Mouse (Mus musculus) heart, embryonic 14.5 days (tissue): ENCODE data around the gene 4933428G20Rik. TPM values are rescaled to one million over a fixed set of nuclear protein-coding genes. Genes with fewer than 3 reads are reported as not detected.

Source experiments
- ATAC-seq: fragments of 200-750 bp; cut with Nextera tagmentation; 2 replicates; pipeline ENCODE4 v1.8.0; 2017; ENCODE audit warnings: low read depth, moderate TSS enrichment; ENCODE audit not compliant: insufficient number of reproducible peaks, insufficient read depth, low FRiP score
- H3K27ac ChIP-seq, 2 experiments: fragments of 200-500 bp in 1 of 2; fragments of 300-500 bp in 1 of 2; sonication (generic) in 1 of 2; replicated peaks in 1 of 2; 2 replicates each; pipeline ENCODE4 v1.5.1; 2012 to 2014; ENCODE audit warnings: low read depth in 2 of 2, low read length in 2 of 2, control low read depth in 1 of 2, mild to moderate bottlenecking in 1 of 2, mixed read lengths in 1 of 2; ENCODE audit not compliant: control insufficient read depth in 1 of 2, insufficient read depth in 1 of 2
- H3K27me3 ChIP-seq: fragments of 300-500 bp; sonication (generic); 2 replicates; pipeline ENCODE4 v1.6.1; 2014; ENCODE audit warnings: mild to moderate bottlenecking, low read length, control low read depth; ENCODE audit not compliant: control insufficient read depth, insufficient read depth
- H3K36me3 ChIP-seq: fragments of 300-500 bp; sonication (generic); 2 replicates; pipeline ENCODE4 v1.6.1; 2014; ENCODE audit warnings: mild to moderate bottlenecking, control low read depth, low read length, mixed read lengths; ENCODE audit not compliant: control insufficient read depth, insufficient read depth
- H3K4me1 ChIP-seq, 2 experiments: fragments of 200-500 bp in 1 of 2; fragments of 300-500 bp in 1 of 2; sonication (generic) in 1 of 2; 2 replicates each; pipeline ENCODE4 v1.6.1; 2012 to 2014; ENCODE audit warnings: low read length in 2 of 2, control low read depth in 1 of 2, mixed read lengths in 1 of 2; ENCODE audit not compliant: control insufficient read depth in 2 of 2, insufficient read depth in 2 of 2
- H3K4me2 ChIP-seq: fragments of 300-500 bp; sonication (generic); 2 replicates; pipeline ENCODE4 v1.6.1; 2014; ENCODE audit warnings: mild to moderate bottlenecking, low read length
- H3K4me3 ChIP-seq, 2 experiments: fragments of 200-500 bp in 1 of 2; fragments of 300-500 bp in 1 of 2; sonication (generic) in 1 of 2; 2 replicates each; pipeline ENCODE4 v1.5.1; 2012 to 2014; ENCODE audit warnings: low read length in 2 of 2, mild to moderate bottlenecking in 2 of 2, control low read depth in 1 of 2, low read depth in 1 of 2, moderate library complexity in 1 of 2; ENCODE audit not compliant: control insufficient read depth in 1 of 2, insufficient read depth in 1 of 2
- H3K9ac ChIP-seq: fragments of 300-500 bp; sonication (generic); 2 replicates; pipeline ENCODE4 v1.6.1; 2014; ENCODE audit warnings: mild to moderate bottlenecking, low read length
- H3K9me3 ChIP-seq: fragments of 300-500 bp; sonication (generic); 2 replicates; pipeline ENCODE4 v1.6.1; 2016; ENCODE audit warnings: low read length, control low read depth; ENCODE audit not compliant: control insufficient read depth
- WGBS: fragments of 180-500 bp; shearing (Covaris S2); extraction: QIAGEN DNeasy Blood & Tissue Kit; methylation state at CpG from one replicate; pipeline ENCODE4 v1.1.7; 2014; 5-methylcytosine and 5-hydroxymethylcytosine counted together
- polyA plus RNA-seq: library from polyadenylated mRNA; unstranded; fragments of >200 nt; fragmentation: Nextera tagmentation; extraction: Ambion mirVana; gene quantifications from 2 replicates; pipeline ENCODE4 v1.2.1, GENCODE M21; 2014

4933428G20Rik gene
- polyA plus RNA-seq, 1 experiment from 2014 or later: not detected

DNA sequence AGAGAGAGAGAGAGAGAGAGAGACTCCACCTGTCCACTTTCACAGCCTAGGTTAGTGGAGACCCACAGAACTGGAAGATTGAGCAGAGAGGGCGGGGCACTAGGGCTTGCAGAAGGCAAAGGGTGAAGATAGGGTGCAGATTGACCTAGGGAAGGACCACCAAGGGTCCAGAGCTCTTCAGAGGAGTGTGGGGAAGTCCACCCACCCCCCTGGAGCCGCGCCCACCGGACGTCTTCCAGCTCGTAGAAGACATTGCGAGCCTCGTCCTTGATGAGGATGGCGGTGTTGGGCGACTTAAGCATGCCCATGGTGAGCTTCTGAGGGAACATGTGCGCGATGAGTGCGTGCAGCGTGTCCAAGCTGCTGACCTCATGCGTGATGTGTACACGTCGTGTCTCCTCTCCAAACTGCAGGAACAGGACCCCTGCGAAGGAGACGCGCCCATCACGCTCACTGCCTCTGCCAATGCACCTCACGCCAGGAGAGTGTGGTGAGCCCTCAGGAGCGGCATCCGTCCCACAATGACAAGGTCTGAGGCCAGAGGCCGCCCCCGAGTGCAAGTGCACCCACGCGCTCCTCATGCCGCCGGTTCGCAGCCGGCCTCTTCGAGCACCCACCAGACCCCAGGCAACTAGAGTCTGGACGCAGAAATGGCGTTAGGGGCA lies 36.1 kb upstream of the 4933428G20Rik start:
- no peaks in the 10 kb centered on the region for H3K9me3 ChIP-seq
- H3K4me2 ChIP-seq: peak overlapping the region; percentile 76
- no peak for ATAC-seq
- WGBS: 9% methylated on average over 35 of the region's 35 CpGs
- H3K4me3 ChIP-seq: peak overlapping the region; percentile 39 to 42; a peak in 3 of 4 replicates
- no peaks in the 10 kb centered on the region for H3K36me3 ChIP-seq
- no peak overlapping the region for H3K9ac ChIP-seq
- no peak overlapping the region for H3K27ac ChIP-seq
- peaks cover 6 to 33% of the 10 kb centered on the region in 2 experiments for H3K4me1 ChIP-seq
- H3K27me3 ChIP-seq: peaks cover 73% of the 10 kb centered on the region

- Histone ChIP-seq H3K4me2 (no peak overlapping the region), H3K4me3 (no peak overlapping the region), H3K4me1 (peaks cover 5 to 33% of the 10 kb centered on the region in 2 experiments), H3K36me3 (no peaks in the 10 kb centered on the region), H3K27ac (no peak overlapping the region), H3K27me3 (peaks cover 73% of the 10 kb centered on the region), H3K9ac (no peak overlapping the region), H3K9me3 (no peaks in the 10 kb centered on the region)
- ATAC-seq: no peak
- WGBS: 50% methylated on average over 5 of the region's 5 CpGs
Observed at GRCm38 (mm10) chr11:97535660-97536059, 35.5 kb upstream of the 4933428G20Rik start.

DNA sequence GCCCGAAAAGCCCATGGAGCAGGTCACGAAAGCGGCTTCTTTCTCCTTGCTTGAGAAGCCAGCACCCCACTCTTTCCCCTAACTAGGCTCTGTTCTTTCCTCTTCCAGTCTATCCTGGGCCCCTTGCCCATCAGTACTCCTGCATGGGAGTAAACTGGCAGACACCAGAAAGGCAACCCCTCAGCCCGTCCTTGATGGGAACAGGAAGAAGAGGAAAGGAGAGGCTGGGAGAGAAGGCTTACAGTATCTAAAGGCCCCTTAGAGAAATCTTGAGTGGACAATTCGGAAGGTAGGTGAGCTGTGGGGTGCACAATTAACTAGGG lies 35.1 kb upstream of the 4933428G20Rik start:
- peak overlapping the region; percentile 47; the same call in 1 of the 2 replicates for H3K4me2 ChIP-seq
- no peaks in the 10 kb centered on the region for H3K9me3 ChIP-seq
- no peaks in the 10 kb centered on the region for H3K36me3 ChIP-seq
- no peak overlapping the region for H3K4me3 ChIP-seq
- peaks cover 76% of the 10 kb centered on the region for H3K27me3 ChIP-seq
- no peak overlapping the region for H3K9ac ChIP-seq
- H3K27ac ChIP-seq: no peak overlapping the region
- WGBS: 24% methylated on average over 5 of the region's 5 CpGs
- ATAC-seq: no peak
- peaks cover 2 to 33% of the 10 kb centered on the region in 2 experiments; a peak in 3 of 4 replicates for H3K4me1 ChIP-seq

DNA sequence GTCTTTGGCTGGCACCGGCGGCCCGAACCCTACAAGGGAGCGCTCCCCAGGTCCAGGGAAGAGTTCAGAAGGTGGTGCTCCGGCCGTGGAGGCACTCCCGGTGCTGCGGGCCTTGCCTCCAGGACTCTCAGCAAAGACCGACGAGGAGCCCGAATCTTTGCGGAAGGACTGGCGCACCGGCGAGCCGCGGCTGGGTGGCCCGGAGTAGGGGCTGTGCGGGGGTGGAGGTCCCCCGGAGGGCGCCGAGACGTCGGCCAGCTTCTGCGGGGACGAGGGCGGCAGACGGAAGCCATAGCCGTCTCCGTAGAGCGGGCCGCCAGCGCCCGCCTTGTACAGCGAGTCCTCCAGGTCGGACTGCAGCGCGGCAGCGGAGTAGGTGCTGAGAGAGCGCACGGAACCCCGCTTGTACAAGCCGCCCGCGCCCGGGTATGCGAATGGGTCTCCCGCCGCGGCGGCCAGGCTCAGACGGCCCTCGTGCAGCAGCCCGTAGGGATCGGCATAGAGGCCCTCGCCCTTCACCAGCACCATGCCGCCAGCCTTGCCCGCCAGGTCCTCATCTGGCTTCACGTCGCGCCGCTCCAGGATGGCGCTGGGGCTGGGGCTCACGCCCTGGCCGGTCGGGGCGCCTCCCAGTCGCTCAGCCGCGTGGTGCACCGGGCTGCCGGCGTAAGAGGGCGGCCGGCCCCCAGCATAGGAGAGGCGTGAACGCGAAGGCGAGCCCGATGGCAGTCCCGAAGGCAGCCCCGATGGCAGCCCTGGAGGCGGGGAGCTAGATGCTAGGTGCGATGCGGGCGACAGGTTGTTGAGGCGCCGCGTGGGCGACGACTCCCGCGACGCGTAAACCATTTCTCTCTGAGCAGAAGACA lies 34.5 kb upstream of the 4933428G20Rik start:
- Histone ChIP-seq H3K9me3 (no peaks in the 10 kb centered on the region), H3K9ac (peak overlapping the region; percentile 7; the same call in 1 of the 2 replicates), H3K4me2 (peak overlapping the region; percentile 47), H3K36me3 (no peaks in the 10 kb centered on the region), H3K4me1 (peaks cover 2 to 33% of the 10 kb centered on the region in 2 experiments; a peak in 3 of 4 replicates), H3K27ac (no peak overlapping the region), H3K4me3 (peak overlapping the region; percentile 8 to 26; a peak in 3 of 4 replicates), H3K27me3 (peaks cover 81% of the 10 kb centered on the region)
- ATAC-seq: no peak
- 2% methylated on average over 94 of the region's 95 CpGs for WGBS

DNA sequence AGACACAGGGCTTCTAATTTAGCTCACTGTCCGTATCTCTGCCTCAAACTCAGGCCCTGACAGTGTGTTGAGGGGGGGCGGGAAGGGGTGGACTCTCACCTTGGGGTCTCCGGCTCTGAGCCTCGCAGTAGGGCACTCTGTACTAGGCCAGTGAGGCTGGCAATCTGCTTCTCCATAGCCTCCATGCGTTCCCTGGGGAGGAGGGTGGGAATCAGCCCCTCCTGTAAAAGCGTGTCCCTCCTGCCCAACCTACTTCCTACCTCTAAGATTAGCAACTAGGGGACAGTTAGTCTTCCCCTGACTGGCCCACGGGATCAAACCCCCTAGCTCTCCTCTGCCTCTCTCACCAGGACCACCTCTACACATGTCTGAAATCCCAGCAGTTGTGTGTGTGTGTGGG lies 33.5 kb upstream of the 4933428G20Rik start:
- no peak overlapping the region for H3K9ac ChIP-seq

DNA sequence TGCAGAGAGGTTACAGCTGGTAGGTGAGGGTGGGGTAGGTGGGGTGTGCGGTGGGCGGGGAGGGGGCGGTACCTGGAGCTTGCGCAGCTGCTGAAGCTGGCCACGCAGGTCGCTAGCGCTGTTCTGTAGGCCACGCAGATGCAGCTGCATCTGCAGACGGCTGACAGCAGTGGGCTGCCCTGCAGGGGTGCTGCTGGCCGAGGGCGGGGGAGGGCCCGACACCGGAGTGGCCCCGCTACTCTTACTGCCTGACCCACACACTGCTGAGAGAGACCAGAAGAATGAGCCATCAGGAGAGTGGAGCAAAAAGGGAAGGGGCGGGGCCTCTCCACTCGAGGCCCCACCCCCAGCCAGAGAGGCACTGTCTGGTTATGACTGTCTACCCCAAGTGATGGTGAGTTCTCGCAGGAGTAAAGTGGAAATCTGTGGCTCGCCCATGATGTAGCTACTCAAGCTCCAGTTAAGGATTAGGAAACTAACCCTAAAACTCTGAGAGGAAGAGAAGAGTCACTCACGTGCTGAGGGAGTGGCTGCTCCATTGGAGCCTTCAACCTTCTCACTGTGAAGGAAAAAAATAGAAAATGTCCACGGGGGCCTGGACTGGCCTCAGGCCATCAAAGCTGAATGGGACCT lies 32.9 kb upstream of the 4933428G20Rik start:
- peaks cover 2 to 33% of the 10 kb centered on the region in 2 experiments; a peak in 3 of 4 replicates for H3K4me1 ChIP-seq
- H3K36me3 ChIP-seq: no peaks in the 10 kb centered on the region
- no peak overlapping the region for H3K9ac ChIP-seq
- no peak overlapping the region for H3K27ac ChIP-seq
- H3K4me3 ChIP-seq: peak overlapping the region in 1 of 2 experiments; percentile 19; a peak in 2 of 4 replicates
- ATAC-seq: no peak
- peak overlapping the region; percentile 39; the same call in 1 of the 2 replicates for H3K4me2 ChIP-seq
- H3K9me3 ChIP-seq: no peaks in the 10 kb centered on the region
- H3K27me3 ChIP-seq: peaks cover 78% of the 10 kb centered on the region
- 2% methylated on average over 20 of the region's 20 CpGs for WGBS

More for the DNA sequence above, 33.5 kb upstream of the 4933428G20Rik start:
- Histone ChIP-seq H3K4me2 (no peak overlapping the region), H3K36me3 (no peaks in the 10 kb centered on the region), H3K4me1 (peaks cover 2 to 33% of the 10 kb centered on the region in 2 experiments; a peak in 3 of 4 replicates), H3K27me3 (peaks cover 79% of the 10 kb centered on the region), H3K4me3 (no peak overlapping the region), H3K27ac (no peak overlapping the region), H3K9me3 (no peaks in the 10 kb centered on the region)
- WGBS: 19% methylated on average over 7 of the region's 7 CpGs
- no peak for ATAC-seq

DNA sequence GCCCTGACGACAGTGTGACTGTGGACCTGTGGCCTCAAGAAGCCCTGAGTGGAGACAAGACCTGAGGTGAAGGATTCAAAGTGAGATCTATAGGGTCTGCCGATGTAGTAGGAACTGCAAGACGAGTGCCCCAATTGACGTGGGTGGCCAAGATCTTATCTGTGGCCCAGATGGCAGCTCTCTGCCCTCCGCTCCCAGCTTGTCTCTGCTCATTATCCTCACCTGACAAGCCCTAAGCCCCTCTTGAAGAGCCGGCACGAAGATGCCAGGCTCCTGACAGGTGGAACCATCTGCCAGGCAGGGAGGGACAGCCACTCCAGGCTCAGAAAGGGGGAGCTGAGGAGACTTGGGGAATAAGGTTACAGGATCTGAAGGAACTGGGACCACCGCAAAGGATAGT lies 32.2 kb upstream of the 4933428G20Rik start:
- no peak overlapping the region for H3K4me3 ChIP-seq
- 12% methylated on average over 8 of the region's 8 CpGs for WGBS
- no peaks in the 10 kb centered on the region for H3K36me3 ChIP-seq
- peaks cover 74% of the 10 kb centered on the region for H3K27me3 ChIP-seq
- no peak overlapping the region for H3K27ac ChIP-seq
- ATAC-seq: no peak
- H3K9me3 ChIP-seq: no peaks in the 10 kb centered on the region
- H3K9ac ChIP-seq: no peak overlapping the region
- peaks cover 2 to 30% of the 10 kb centered on the region in 2 experiments; a peak in 3 of 4 replicates for H3K4me1 ChIP-seq
- H3K4me2 ChIP-seq: peak overlapping the region; percentile 84
